Mouse (Mus musculus): ENCODE measurements around the gene Iqcf3.

DNA sequence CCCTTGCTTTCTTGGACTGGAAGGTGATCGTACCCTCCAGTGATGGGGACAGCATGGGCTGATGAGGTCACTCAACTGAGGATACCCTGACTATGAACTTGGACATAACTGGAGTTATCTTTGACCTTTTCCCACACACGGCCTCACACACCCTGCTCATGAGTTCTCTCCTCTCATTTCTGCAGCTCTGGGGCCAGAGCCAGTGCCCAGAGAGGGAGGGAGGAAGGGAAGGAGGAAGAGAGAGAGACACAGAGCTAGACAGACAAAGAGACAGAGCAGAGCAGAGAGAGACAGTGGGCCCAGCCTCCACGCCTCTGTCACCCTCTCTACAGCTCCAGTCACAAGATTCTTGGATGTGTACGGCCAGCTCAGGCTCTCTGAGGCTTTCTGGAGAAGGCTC lies 89.1 kb downstream of the Iqcf3 start:
- TF ChIP-seq CTCF (IDR thresholded peaks at IDR 0.05; ENCODE audit: borderline replicate concordance, insufficient read depth, low read length) (no peak), POLR2A (IDR thresholded peaks at IDR 0.05; ENCODE audit: low read depth, low read length) (no peak)

Data from embryonic fibroblast, embryonic 13.5 days (primary cell).